Mouse (Mus musculus) MEL (cell line): ENCODE measurements around the gene Cxcl3. TPM values are rescaled to one million over a fixed set of nuclear protein-coding genes. Genes with fewer than 3 reads are reported as not detected.

Experiments
- DNase-seq: peaks from one replicate; pipeline ENCODE4 v3.0.0; 2011; ENCODE audit warnings: low read depth, low spot score
- H3K27ac ChIP-seq: 2 replicates; pipeline ENCODE4 v1.5.1; 2012; ENCODE audit warnings: low read depth, mild to moderate bottlenecking, control low read depth, low read length, moderate library complexity; ENCODE audit not compliant: control insufficient read depth
- H3K27me3 ChIP-seq, 2 experiments: fragments of 150-350 bp in 1 of 2; sonication (generic) in 1 of 2; 2 replicates each; pipeline ENCODE4 v1.6.1; 2012; ENCODE audit warnings: low read length in 2 of 2, mild to moderate bottlenecking in 2 of 2, improper control_type of control experiment in 1 of 2, moderate library complexity in 1 of 2; ENCODE audit not compliant: insufficient read depth in 2 of 2, control insufficient read depth in 1 of 2
- H3K36me3 ChIP-seq, 2 experiments: 2 replicates each; pipeline ENCODE4 v1.6.1; 2012 to 2014; ENCODE audit warnings: low read length in 2 of 2, improper control_type of control experiment in 1 of 2, inconsistent platforms in 1 of 2, mild to moderate bottlenecking in 1 of 2; ENCODE audit not compliant: insufficient read depth in 2 of 2, control insufficient read depth in 1 of 2
- H3K4me1 ChIP-seq, 2 experiments: fragments of 150-350 bp in 1 of 2; sonication (generic) in 1 of 2; 2 replicates each; pipeline ENCODE4 v1.6.1; 2012; ENCODE audit warnings: low read length in 2 of 2, improper control_type of control experiment in 1 of 2, mild to moderate bottlenecking in 1 of 2; ENCODE audit not compliant: insufficient read depth in 2 of 2, control insufficient read depth in 1 of 2
- H3K4me3 ChIP-seq, 2 experiments: fragments of 150-350 bp in 1 of 2; sonication (generic) in 1 of 2; 2 replicates each; pipeline ENCODE4 v1.5.1; 2012; ENCODE audit warnings: low read depth in 2 of 2, low read length in 2 of 2, mild to moderate bottlenecking in 2 of 2, moderate library complexity in 2 of 2, control low read depth in 1 of 2, improper control_type of control experiment in 1 of 2; ENCODE audit not compliant: control insufficient read depth in 1 of 2, insufficient read depth in 1 of 2
- H3K79me2 ChIP-seq: 2 replicates; pipeline ENCODE4 v1.6.1; 2012; ENCODE audit warnings: mild to moderate bottlenecking, low read length, moderate library complexity; ENCODE audit not compliant: control insufficient read depth, poor library complexity, insufficient read depth
- H3K9ac ChIP-seq: 2 replicates; pipeline ENCODE4 v1.6.1; 2012; ENCODE audit warnings: low read depth, mild to moderate bottlenecking, control low read depth, low read length, moderate library complexity; ENCODE audit not compliant: control insufficient read depth, poor library complexity, severe bottlenecking
- H3K9me3 ChIP-seq: fragments of 150-350 bp; sonication (generic); replicated peaks from 2 replicates; pipeline ENCODE4 v1.6.1; 2012; ENCODE audit warnings: mild to moderate bottlenecking, low read length, improper control_type of control experiment, moderate library complexity; ENCODE audit not compliant: insufficient read depth
- BHLHE40 ChIP-seq: IDR thresholded peaks from 2 replicates; pipeline ENCODE4 v1.6.1; 2012; ENCODE audit warnings: low read depth, mild to moderate bottlenecking, inconsistent platforms, low read length, improper control_type of control experiment, borderline replicate concordance
- CHD2 ChIP-seq: IDR thresholded peaks from 2 replicates; pipeline ENCODE4 v1.6.1; 2011; ENCODE audit warnings: low read length, improper control_type of control experiment
- ELF1 ChIP-seq: IDR thresholded peaks from 2 replicates; pipeline ENCODE4 v1.6.1; 2014; ENCODE audit warnings: low read depth, mild to moderate bottlenecking, inconsistent platforms, low read length, improper control_type of control experiment, moderate library complexity
- EP300 ChIP-seq, 2 experiments: IDR thresholded peaks; 2 replicates each; pipeline ENCODE4 v1.6.1; 2011; ENCODE audit warnings: improper control_type of control experiment in 2 of 2, low read length in 2 of 2, low read depth in 1 of 2, mild to moderate bottlenecking in 1 of 2
- ETS1 ChIP-seq: IDR thresholded peaks from 2 replicates; pipeline ENCODE4 v1.6.1; 2012; ENCODE audit warnings: low read depth, mild to moderate bottlenecking, inconsistent platforms, low read length, improper control_type of control experiment, moderate library complexity
- GABPA ChIP-seq: IDR thresholded peaks from 2 replicates; pipeline ENCODE4 v1.6.1; 2012; ENCODE audit warnings: low read depth, mild to moderate bottlenecking, inconsistent platforms, low read length, improper control_type of control experiment, moderate library complexity
- GATA1 ChIP-seq: IDR thresholded peaks from 2 replicates; pipeline ENCODE4 v1.6.1; 2011; ENCODE audit warnings: low read depth, low read length, improper control_type of control experiment
- HCFC1 ChIP-seq: IDR thresholded peaks from 2 replicates; pipeline ENCODE4 v1.6.1; 2012; ENCODE audit warnings: low read depth, mild to moderate bottlenecking, inconsistent platforms, low read length, improper control_type of control experiment, moderate library complexity
- KAT2A ChIP-seq: conservative IDR thresholded peaks from 2 replicates; pipeline ENCODE4 v1.6.1; 2012; ENCODE audit warnings: low read depth, low read length, improper control_type of control experiment, inconsistent platforms
- MAFK ChIP-seq: IDR thresholded peaks from 2 replicates; pipeline ENCODE4 v1.6.1; 2011; ENCODE audit warnings: low read depth, mild to moderate bottlenecking, low read length, improper control_type of control experiment, borderline replicate concordance
- MAX ChIP-seq: IDR thresholded peaks from 2 replicates; pipeline ENCODE4 v1.6.1; 2011; ENCODE audit warnings: low read length, improper control_type of control experiment
- MAZ ChIP-seq: IDR thresholded peaks from 2 replicates; pipeline ENCODE4 v1.6.1; 2012; ENCODE audit warnings: low read depth, mild to moderate bottlenecking, inconsistent platforms, low read length, improper control_type of control experiment
- MXI1 ChIP-seq: IDR thresholded peaks from 2 replicates; pipeline ENCODE4 v1.6.1; 2011; ENCODE audit warnings: mild to moderate bottlenecking, low read depth, low read length, improper control_type of control experiment
- MYB ChIP-seq: IDR thresholded peaks from 2 replicates; pipeline ENCODE4 v1.6.1; 2011; ENCODE audit warnings: mild to moderate bottlenecking, low read depth, low read length, improper control_type of control experiment
- MYC ChIP-seq: IDR thresholded peaks from 2 replicates; pipeline ENCODE4 v1.6.1; 2011; ENCODE audit warnings: low read depth, mild to moderate bottlenecking, low read length, improper control_type of control experiment, moderate library complexity
- NELFE ChIP-seq: IDR thresholded peaks from 2 replicates; pipeline ENCODE4 v1.6.1; 2011; ENCODE audit warnings: low read depth, low read length, improper control_type of control experiment
- NRF1 ChIP-seq: IDR thresholded peaks from 2 replicates; pipeline ENCODE4 v1.6.1; 2014; ENCODE audit warnings: low read depth, mild to moderate bottlenecking, inconsistent platforms, low read length, improper control_type of control experiment, moderate library complexity; ENCODE audit not compliant: poor library complexity, insufficient read depth, severe bottlenecking
- POLR2A ChIP-seq, 2 experiments: IDR thresholded peaks; 2 replicates each; pipeline ENCODE4 v1.6.1; 2011 to 2012; ENCODE audit warnings: low read length in 2 of 2, mild to moderate bottlenecking in 2 of 2, control low read depth in 1 of 2, improper control_type of control experiment in 1 of 2, low read depth in 1 of 2, moderate library complexity in 1 of 2; ENCODE audit not compliant: control insufficient read depth in 1 of 2, insufficient read depth in 1 of 2, poor library complexity in 1 of 2
- POLR2AphosphoS2 ChIP-seq: IDR thresholded peaks from 2 replicates; pipeline ENCODE4 v1.6.1; 2011; ENCODE audit warnings: low read length, improper control_type of control experiment
- POLR2AphosphoS5 ChIP-seq: IDR thresholded peaks from 2 replicates; pipeline ENCODE4 v1.6.1; 2012; ENCODE audit warnings: low read depth, borderline replicate concordance, mild to moderate bottlenecking, inconsistent platforms, low read length, moderate library complexity, mixed read lengths
- RCOR1 ChIP-seq: IDR thresholded peaks from 2 replicates; pipeline ENCODE4 v1.6.1; 2012; ENCODE audit warnings: low read depth, mild to moderate bottlenecking, inconsistent platforms, low read length, improper control_type of control experiment
- SIN3A ChIP-seq: IDR thresholded peaks from 2 replicates; pipeline ENCODE4 v1.6.1; 2012; ENCODE audit warnings: low read length, improper control_type of control experiment, inconsistent platforms
- TAL1 ChIP-seq: IDR thresholded peaks from 2 replicates; pipeline ENCODE4 v1.6.1; 2012; ENCODE audit warnings: mild to moderate bottlenecking, inconsistent platforms, low read length, moderate library complexity, mixed read lengths
- TBP ChIP-seq: IDR thresholded peaks from 2 replicates; pipeline ENCODE4 v1.8.0; 2011; ENCODE audit warnings: low read depth, low read length, improper control_type of control experiment
- TCF12 ChIP-seq: IDR thresholded peaks from 2 replicates; pipeline ENCODE4 v1.6.1; 2014; ENCODE audit warnings: low read depth, mild to moderate bottlenecking, inconsistent platforms, low read length, improper control_type of control experiment, moderate library complexity
- UBTF ChIP-seq: IDR thresholded peaks from 2 replicates; pipeline ENCODE4 v1.6.1; 2012; ENCODE audit warnings: low read depth, mild to moderate bottlenecking, inconsistent platforms, low read length, improper control_type of control experiment, moderate library complexity, borderline replicate concordance; ENCODE audit not compliant: insufficient read depth
- USF1 ChIP-seq: IDR thresholded peaks from 2 replicates; pipeline ENCODE4 v1.6.1; 2014; ENCODE audit warnings: low read depth, mild to moderate bottlenecking, inconsistent platforms, low read length, improper control_type of control experiment, moderate library complexity
- ZC3H11A ChIP-seq: IDR thresholded peaks from 2 replicates; pipeline ENCODE4 v1.6.1; 2012; ENCODE audit warnings: low read depth, mild to moderate bottlenecking, inconsistent platforms, low read length, improper control_type of control experiment
- ZKSCAN1 ChIP-seq: IDR thresholded peaks from 2 replicates; pipeline ENCODE4 v1.6.1; 2012; ENCODE audit warnings: low read depth, mild to moderate bottlenecking, inconsistent platforms, low read length, improper control_type of control experiment, moderate library complexity
- ZMIZ1 ChIP-seq: IDR thresholded peaks from 2 replicates; pipeline ENCODE4 v1.6.1; 2012; ENCODE audit warnings: low read depth, mild to moderate bottlenecking, inconsistent platforms, low read length, improper control_type of control experiment, moderate library complexity
- ZNF384 ChIP-seq: IDR thresholded peaks from 2 replicates; pipeline ENCODE4 v1.6.1; 2012; ENCODE audit warnings: low read depth, mild to moderate bottlenecking, inconsistent platforms, low read length, improper control_type of control experiment
- polyA plus RNA-seq, 2 experiments: library from polyadenylated mRNA; stranded (reverse) in 1 of 2; unstranded in 1 of 2; fragments of >175 nt in 1 of 2; fragments of >200 nt in 1 of 2; gene quantifications; 2 replicates each; pipeline versions ENCODE4 v1.2.1 to v1.2.4; 2012; ENCODE audit warnings: low replicate concordance in 2 of 2, low read depth in 1 of 2; ENCODE audit not compliant: insufficient read length in 2 of 2, insufficient read depth in 1 of 2, missing spikeins in 1 of 2
- total RNA-seq: library from RNA; depleted of rRNA; stranded (reverse); fragments of 300-350 nt; gene quantifications from 2 replicates; pipeline ENCODE4 v1.2.3, GENCODE M21; 2012

Gene Cxcl3
- total and polyA plus RNA-seq, 3 experiments, result not detected

DNA sequence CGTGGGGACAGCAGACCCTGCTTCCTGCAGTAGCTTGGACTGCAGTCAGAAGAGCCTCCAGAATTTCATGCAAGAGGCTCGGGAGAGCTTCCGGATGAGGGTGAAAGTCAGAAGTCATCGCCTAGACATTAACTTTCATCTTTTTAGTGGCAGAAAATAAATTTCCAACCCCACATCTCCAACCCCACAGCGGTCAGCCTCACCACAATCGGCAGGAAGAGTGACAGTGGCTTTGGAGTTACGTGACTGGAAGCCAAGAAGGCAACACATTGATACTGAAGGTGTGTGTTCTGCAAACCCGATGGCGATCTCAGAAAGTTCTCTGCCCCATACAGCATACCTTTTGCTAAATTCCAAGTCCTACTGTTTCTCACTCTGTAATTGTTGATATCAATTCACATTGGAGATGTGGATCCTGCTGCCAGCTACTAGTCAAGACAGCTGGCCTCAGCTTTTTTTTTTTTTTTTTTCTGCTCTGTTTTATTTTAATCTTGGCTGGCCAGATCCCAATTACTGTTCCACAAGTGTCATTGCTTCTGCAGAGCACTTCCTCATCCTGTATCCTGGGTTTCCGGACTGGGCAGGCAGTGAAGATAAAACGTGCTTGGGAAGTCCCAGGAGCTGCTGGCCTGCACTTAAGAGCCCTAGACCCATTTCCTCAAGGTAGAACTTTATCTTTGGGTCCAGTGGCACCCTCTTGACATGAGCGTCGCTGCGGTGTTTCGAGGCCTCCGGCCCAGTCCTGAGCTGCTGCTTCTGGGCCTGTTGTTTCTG lies 13.8 kb upstream of the Cxcl3 start, which contains the start of gene Pf4 (continued):
- TF ChIP-seq SIN3A (peak; percentile 90), ZC3H11A (no peak), GABPA (no peak), MXI1 (peak; percentile 66), RCOR1 (peak; percentile 68), POLR2AphosphoS5 (no peak), ZKSCAN1 (peak; percentile 77; the same call in 1 of the 2 replicates), USF1 (no peak), ELF1 (peak; percentile 59), NELFE (0 out of 2 replicates have a peak, but pooled peaks have one; percentile 6), TCF12 (peak; percentile 92), POLR2AphosphoS2 (no peak)

DNA sequence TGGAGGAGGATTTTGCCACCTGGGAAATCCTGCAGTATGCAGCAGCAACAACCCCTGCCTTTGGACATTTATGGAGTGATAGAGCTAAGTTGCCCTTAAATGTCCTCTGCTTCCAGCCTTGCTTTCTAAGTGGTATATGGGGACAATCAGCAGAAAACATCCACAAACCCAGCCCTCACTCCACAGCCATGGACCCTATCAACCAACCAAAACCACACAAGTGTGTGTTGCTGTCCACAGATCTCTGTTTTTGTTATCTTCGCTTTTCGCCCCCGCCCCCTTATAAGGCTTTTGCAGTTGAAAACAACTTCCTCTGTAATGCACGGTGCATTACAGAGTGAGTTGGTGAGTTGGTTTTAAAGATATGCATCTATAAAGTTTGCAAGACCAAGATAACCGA lies 10.3 kb upstream of the Cxcl3 start:
- H3K9ac ChIP-seq, result peak overlapping the region; percentile 9; the same call in 1 of the 2 replicates
- peak overlapping the region in 1 of 2 experiments; percentile 4; a peak in 2 of 4 replicates for H3K4me3 ChIP-seq
- peak; percentile 92 for DNase-seq
- peaks cover 0 to 36% of the 10 kb centered on the region in 2 experiments; a peak in 2 of 4 replicates for H3K36me3 ChIP-seq
- no peaks in the 10 kb centered on the region for H3K27me3 ChIP-seq
- H3K4me1 ChIP-seq, result peaks cover 13 to 29% of the 10 kb centered on the region in 2 experiments
- peak overlapping the region; percentile 92 for H3K27ac ChIP-seq
- no peak for TF ChIP-seq POLR2A (IDR thresholded peaks at IDR 0.05; ENCODE audit: control insufficient read depth in 1 of 2, insufficient read depth in 1 of 2, low read depth in 1 of 2, low read length in 2 of 2, poor library complexity in 1 of 2)
- peak; percentile 68; the same call in 1 of the 2 replicates for TF ChIP-seq MXI1
- TF ChIP-seq BHLHE40, result peak; percentile 74; the same call in 1 of the 2 replicates
- peak; percentile 70 for TF ChIP-seq ZNF384
- peak; percentile 81; the same call in 1 of the 2 replicates for TF ChIP-seq MYC
- TF ChIP-seq HCFC1, result 0 out of 2 replicates have a peak, but pooled peaks have one; percentile 31
- TF ChIP-seq TBP, result peak; percentile 69
- TF ChIP-seq ZKSCAN1, result no peak
- TF ChIP-seq MAZ, result peak; percentile 92
- TF ChIP-seq TCF12, result peak; percentile 93
- TF ChIP-seq ELF1, result 0 out of 2 replicates have a peak, but pooled peaks have one; percentile 36
- TF ChIP-seq CHD2, result 0 out of 2 replicates have a peak, but pooled peaks have one; percentile 12
- TF ChIP-seq TAL1, result peak; percentile 52
- no peak for TF ChIP-seq UBTF
- TF ChIP-seq RCOR1, result peak; percentile 76
- TF ChIP-seq ZMIZ1, result 0 out of 2 replicates have a peak, but pooled peaks have one; percentile 30
- no peak for TF ChIP-seq ZC3H11A
- peak; percentile 83 for TF ChIP-seq MYB
- peak; percentile 87 for TF ChIP-seq SIN3A
- peak; percentile 89 for TF ChIP-seq GATA1
- TF ChIP-seq NRF1, result no peak
- 0 out of 2 replicates have a peak, but pooled peaks have one; percentile 33 for TF ChIP-seq KAT2A
- TF ChIP-seq MAFK, result peak; percentile 79; the same call in 1 of the 2 replicates
- no peak for TF ChIP-seq MAX
- peak; percentile 92 to 96 for TF ChIP-seq EP300 (IDR thresholded peaks at IDR 0.05; ENCODE audit: low read depth in 1 of 2, low read length in 2 of 2)
- peak; percentile 88 for TF ChIP-seq ETS1
- TF ChIP-seq USF1, result no peak
- TF ChIP-seq, all 39 proteins: peak for 20
- H3K9me3 ChIP-seq, result no peaks in the 10 kb centered on the region
- peaks cover 2% of the 10 kb centered on the region; the same call in 1 of the 2 replicates for H3K79me2 ChIP-seq
